Mouse (Mus musculus) CH12.LX (cell line): ENCODE results near the gene Lama5. TPM values are rescaled to one million over a fixed set of nuclear protein-coding genes. Genes with fewer than 3 reads are reported as not detected.
A peak's percentile ranks its signal among the peaks of the same experiment; 100 is the strongest.

Experiments used
- DNase-seq: peaks from one replicate; pipeline ENCODE4 v3.0.0-alpha.2; 2013; ENCODE audit errors: extremely low read depth
- H3K27ac ChIP-seq: 2 replicates; pipeline ENCODE4 v1.5.1; 2012; ENCODE audit warnings: low read depth, mild to moderate bottlenecking, control low read depth, moderate library complexity; ENCODE audit not compliant: insufficient read depth
- H3K27me3 ChIP-seq: replicated peaks from 2 replicates; pipeline ENCODE3; 2012; ENCODE audit warnings: inconsistent platforms
- H3K36me3 ChIP-seq, 2 experiments: replicated peaks in 1 of 2; 2 replicates each; pipeline versions ENCODE3 to v1.6.1; 2012; ENCODE audit warnings: inconsistent platforms in 1 of 2, low read length in 1 of 2, mild to moderate bottlenecking in 1 of 2, mixed read lengths in 1 of 2, moderate library complexity in 1 of 2; ENCODE audit not compliant: control insufficient read depth in 1 of 2, insufficient read depth in 1 of 2
- H3K4me1 ChIP-seq, 2 experiments: 2 replicates each; pipeline ENCODE4 v1.6.1; 2012; ENCODE audit warnings: inconsistent platforms in 1 of 2, moderate library complexity in 1 of 2; ENCODE audit not compliant: insufficient read depth in 2 of 2, control insufficient read depth in 1 of 2
- H3K4me2 ChIP-seq: 2 replicates; pipeline ENCODE4 v1.6.1; 2012; ENCODE audit warnings: low read depth, mild to moderate bottlenecking, control low read depth; ENCODE audit not compliant: poor library complexity, insufficient read depth, severe bottlenecking
- H3K4me3 ChIP-seq, 3 experiments: fragments of 150-350 bp in 1 of 3; sonication (generic) in 1 of 3; replicated peaks in 1 of 3; 2 replicates each; pipeline versions ENCODE3 to v1.5.1; 2011 to 2012; ENCODE audit warnings: low read depth in 2 of 3, low read length in 2 of 3, mild to moderate bottlenecking in 2 of 3, moderate library complexity in 2 of 3, control low read depth in 1 of 3, improper control_type of control experiment in 1 of 3, inconsistent platforms in 1 of 3, mixed read lengths in 1 of 3; ENCODE audit not compliant: poor library complexity in 1 of 3
- H3K79me2 ChIP-seq: replicated peaks from 2 replicates; pipeline ENCODE4 v1.6.1; 2012; ENCODE audit warnings: mild to moderate bottlenecking, moderate library complexity; ENCODE audit not compliant: control insufficient read depth, poor library complexity, insufficient read depth, severe bottlenecking; ENCODE audit errors: extremely low read depth
- H3K9ac ChIP-seq: 2 replicates; pipeline ENCODE4 v1.6.1; 2012; ENCODE audit warnings: low read depth, mild to moderate bottlenecking, control low read depth, moderate library complexity; ENCODE audit not compliant: insufficient read depth
- H3K9me3 ChIP-seq: replicated peaks from 2 replicates; pipeline ENCODE3; 2012; ENCODE audit warnings: low read length, inconsistent platforms, mixed read lengths
- BHLHE40 ChIP-seq: IDR thresholded peaks from 2 replicates; pipeline ENCODE4 v1.6.1; 2011; ENCODE audit warnings: mild to moderate bottlenecking, low read depth, low read length, improper control_type of control experiment
- CHD2 ChIP-seq: IDR thresholded peaks from 2 replicates; pipeline ENCODE4 v1.6.1; 2011; ENCODE audit warnings: low read length, improper control_type of control experiment
- CTCF ChIP-seq, 2 experiments: IDR thresholded peaks in 1 of 2; conservative IDR thresholded peaks in 1 of 2; 2 replicates each; pipeline ENCODE4 v1.5.1; 2011 to 2012; ENCODE audit warnings: low read depth in 2 of 2, low read length in 2 of 2, improper control_type of control experiment in 1 of 2, inconsistent platforms in 1 of 2, mild to moderate bottlenecking in 1 of 2, moderate library complexity in 1 of 2
- ELF1 ChIP-seq: IDR thresholded peaks from 2 replicates; pipeline ENCODE4 v1.6.1; 2014; ENCODE audit warnings: low read depth, mild to moderate bottlenecking, inconsistent platforms, low read length, improper control_type of control experiment
- GABPA ChIP-seq: IDR thresholded peaks from 2 replicates; pipeline ENCODE4 v1.6.1; 2012; ENCODE audit warnings: low read depth, low read length, improper control_type of control experiment, inconsistent platforms; ENCODE audit not compliant: insufficient replicate concordance
- HCFC1 ChIP-seq: IDR thresholded peaks from 2 replicates; pipeline ENCODE4 v1.6.1; 2012; ENCODE audit warnings: low read depth, mild to moderate bottlenecking, inconsistent platforms, low read length, improper control_type of control experiment
- JUND ChIP-seq: conservative IDR thresholded peaks from 2 replicates; pipeline ENCODE4 v1.6.1; 2011; ENCODE audit warnings: low read depth, low read length, improper control_type of control experiment
- KAT2A ChIP-seq: IDR thresholded peaks from 2 replicates; pipeline ENCODE4 v1.6.1; 2012; ENCODE audit warnings: low read length, improper control_type of control experiment, inconsistent platforms; ENCODE audit not compliant: insufficient replicate concordance
- MAZ ChIP-seq: IDR thresholded peaks from 2 replicates; pipeline ENCODE4 v1.6.1; 2012; ENCODE audit warnings: low read depth, mild to moderate bottlenecking, inconsistent platforms, low read length, improper control_type of control experiment, moderate library complexity
- MYC ChIP-seq: IDR thresholded peaks from 2 replicates; pipeline ENCODE4 v1.6.1; 2011; ENCODE audit warnings: low read depth, mild to moderate bottlenecking, improper control_type of control experiment, low read length
- NRF1 ChIP-seq: IDR thresholded peaks from 2 replicates; pipeline ENCODE4 v1.6.1; 2014; ENCODE audit warnings: low read depth, mild to moderate bottlenecking, inconsistent platforms, low read length, improper control_type of control experiment, moderate library complexity
- POLR2A ChIP-seq: IDR thresholded peaks from 2 replicates; pipeline ENCODE4 v1.6.1; 2011; ENCODE audit warnings: low read depth, mild to moderate bottlenecking, improper control_type of control experiment, low read length
- POLR2AphosphoS2 ChIP-seq: IDR thresholded peaks from 2 replicates; pipeline ENCODE4 v1.6.1; 2011; ENCODE audit warnings: low read depth, low read length, improper control_type of control experiment
- RAD21 ChIP-seq: IDR thresholded peaks from 2 replicates; pipeline ENCODE4 v1.6.1; 2011; ENCODE audit warnings: low read depth, mild to moderate bottlenecking, low read length, improper control_type of control experiment, moderate library complexity
- SMC3 ChIP-seq: IDR thresholded peaks from 2 replicates; pipeline ENCODE4 v1.6.1; 2011; ENCODE audit warnings: low read depth, low read length, improper control_type of control experiment
- TCF12 ChIP-seq: IDR thresholded peaks from 2 replicates; pipeline ENCODE4 v1.6.1; 2014; ENCODE audit warnings: low read depth, mild to moderate bottlenecking, inconsistent platforms, low read length, improper control_type of control experiment
- UBTF ChIP-seq: IDR thresholded peaks from 2 replicates; pipeline ENCODE4 v1.6.1; 2012; ENCODE audit warnings: low read depth, mild to moderate bottlenecking, inconsistent platforms, low read length, improper control_type of control experiment, moderate library complexity
- USF1 ChIP-seq: IDR thresholded peaks from 2 replicates; pipeline ENCODE4 v1.6.1; 2014; ENCODE audit warnings: low read depth, mild to moderate bottlenecking, inconsistent platforms, low read length, improper control_type of control experiment
- ZKSCAN1 ChIP-seq: IDR thresholded peaks from 2 replicates; pipeline ENCODE4 v1.6.1; 2012; ENCODE audit warnings: low read depth, inconsistent platforms, low read length, improper control_type of control experiment, borderline replicate concordance
- ZMIZ1 ChIP-seq: IDR thresholded peaks from 2 replicates; pipeline ENCODE4 v1.6.1; 2012; ENCODE audit warnings: low read depth, mild to moderate bottlenecking, inconsistent platforms, low read length, improper control_type of control experiment
- dilution Hi-C: fragments of 300-500 bp; cut with MboI; formaldehyde crosslinking; loops from 2 replicates; pipeline ENCODE4 v1.14.3; 2020; ENCODE audit warnings: low sequenced_read_pairs; ENCODE audit not compliant: extremely low pct_unique_long_range_greater_than_20kb, extremely low pct_ligation_motif_present
- in situ Hi-C: fragments of 300-500 bp; cut with MboI; formaldehyde crosslinking; loops from 3 replicates; pipeline ENCODE4 v1.14.3; 2019; ENCODE audit warnings: low sequenced_read_pairs, low pct_ligation_motif_present, low pct_unique_long_range_greater_than_20kb, mixed read lengths
- polyA plus RNA-seq: library from polyadenylated mRNA; unstranded; fragments of >175 nt; gene quantifications from 2 replicates; pipeline ENCODE4 v1.2.1, GENCODE M21; 2012; ENCODE audit warnings: low read depth; ENCODE audit not compliant: insufficient read length
- total RNA-seq, 2 experiments: library from RNA; depleted of rRNA; stranded (reverse); fragments of 300-350 nt in 1 of 2; fragments of >200 nt in 1 of 2; gene quantifications; 2 replicates each; pipeline ENCODE4 v1.2.3; 2012 to 2014

Lama5 gene
- total and polyA plus RNA-seq, 3 experiments, result 0.20 to 0.85 (median 0.67) TPM

DNA sequence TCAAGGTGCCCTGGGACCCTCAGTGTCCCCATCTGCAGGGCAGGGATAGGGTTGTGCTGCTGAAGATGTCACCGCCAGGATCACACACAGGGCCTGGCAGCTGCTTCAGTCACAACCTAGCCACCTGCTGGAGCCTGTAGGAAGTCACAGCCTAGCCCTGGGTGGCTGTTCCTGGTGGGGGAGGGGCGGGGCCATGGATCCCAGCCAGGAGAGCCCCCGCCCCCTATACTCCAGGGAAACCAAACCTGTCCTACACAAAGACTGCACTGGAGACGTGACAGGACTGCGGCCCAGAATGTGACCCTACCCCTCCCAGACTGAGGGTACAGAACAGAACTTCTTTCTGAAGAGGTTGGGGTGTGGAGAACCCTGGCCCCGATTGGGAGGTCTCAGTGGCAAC is 3.4 kb downstream of the Lama5 start:
- Histone ChIP-seq H3K9me3 (no peaks in the 10 kb centered on the region), H3K27ac (no peak overlapping the region), H3K27me3 (peaks cover 93% of the 10 kb centered on the region), H3K4me1 (peaks cover 2 to 4% of the 10 kb centered on the region in 2 experiments; a peak in 2 of 4 replicates), H3K9ac (no peak overlapping the region), H3K4me2 (no peak overlapping the region), H3K4me3 (no peak overlapping the region), H3K36me3 (no peaks in the 10 kb centered on the region), H3K79me2 (no peaks in the 10 kb centered on the region)
- dilution Hi-C loops, result no loop called here
- in situ Hi-C loops, result no loop called here
- TF ChIP-seq POLR2A, result no peak
- no peak for TF ChIP-seq TCF12
- peak in 1 of 2 experiments; percentile 36; a peak in 2 of 4 replicates for TF ChIP-seq CTCF (conservative IDR thresholded peaks at IDR 0.05 in 1 of 2, IDR thresholded peaks at IDR 0.05 in 1 of 2; ENCODE audit: low read depth in 2 of 2, low read length in 2 of 2)
- TF ChIP-seq SMC3, result peak; percentile 15; the same call in 1 of the 2 replicates
- TF ChIP-seq ZKSCAN1, result no peak
- TF ChIP-seq GABPA, result no peak
- no peak for TF ChIP-seq KAT2A
- no peak for TF ChIP-seq MAZ
- TF ChIP-seq RAD21, result no peak; the same call in 1 of the 2 replicates
- no peak for TF ChIP-seq UBTF
- DNase-seq, result no peak

DNA sequence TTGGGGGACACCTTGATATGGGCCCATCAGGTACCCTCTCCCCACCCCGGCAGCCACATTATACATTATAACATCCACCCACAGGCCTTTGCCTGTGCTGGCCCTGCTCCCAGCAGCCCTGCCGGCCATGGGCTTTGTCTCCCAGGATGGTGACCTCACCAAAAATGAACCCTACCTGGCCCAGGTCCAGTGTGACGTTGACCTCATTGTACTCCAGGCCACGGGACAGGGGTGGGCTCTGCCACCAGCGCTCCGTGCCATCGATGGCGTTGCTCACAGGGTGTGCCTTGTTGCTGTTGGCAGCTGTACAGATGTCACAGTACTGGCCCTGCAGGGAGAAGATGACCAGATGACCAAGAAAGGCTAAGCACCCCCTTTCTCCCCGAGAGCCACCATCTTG is 4.6 kb downstream of the Lama5 start:
- Histone ChIP-seq H3K27ac (no peak overlapping the region), H3K9me3 (no peaks in the 10 kb centered on the region), H3K4me1 (peaks cover 3 to 4% of the 10 kb centered on the region in 2 experiments; a peak in 2 of 4 replicates), H3K36me3 (no peaks in the 10 kb centered on the region), H3K9ac (no peak overlapping the region), H3K4me2 (no peak overlapping the region), H3K27me3 (peaks cover 91% of the 10 kb centered on the region), H3K4me3 (no peak overlapping the region), H3K79me2 (no peaks in the 10 kb centered on the region)
- dilution Hi-C loops (no loop called here), in situ Hi-C loops (no loop called here)
- no peak for DNase-seq
- no peak for TF ChIP-seq BHLHE40
- no peak for TF ChIP-seq POLR2A
- no peak for TF ChIP-seq KAT2A
- TF ChIP-seq ZKSCAN1, result no peak
- TF ChIP-seq CTCF (conservative IDR thresholded peaks at IDR 0.05 in 1 of 2, IDR thresholded peaks at IDR 0.05 in 1 of 2; ENCODE audit: low read depth in 2 of 2, low read length in 2 of 2), result no peak
- no peak for TF ChIP-seq SMC3
- no peak for TF ChIP-seq ELF1
- no peak for TF ChIP-seq HCFC1
- no peak for TF ChIP-seq MYC
- TF ChIP-seq JUND, result no peak
- TF ChIP-seq POLR2AphosphoS2, result no peak
- no peak for TF ChIP-seq USF1
- TF ChIP-seq NRF1, result no peak
- TF ChIP-seq CHD2, result no peak
- TF ChIP-seq ZMIZ1, result no peak
- TF ChIP-seq RAD21, result no peak
- TF ChIP-seq GABPA, result no peak
